Mouse (Mus musculus) CH12.LX (cell line): ENCODE measurements around the gene Tor3a.

Experiments used
- CTCF ChIP-seq, 2 experiments: IDR thresholded peaks in 1 of 2; conservative IDR thresholded peaks in 1 of 2; 2 replicates each; pipeline ENCODE4 v1.5.1; 2011 to 2012; ENCODE audit warnings: low read depth in 2 of 2, low read length in 2 of 2, improper control_type of control experiment in 1 of 2, inconsistent platforms in 1 of 2, mild to moderate bottlenecking in 1 of 2, moderate library complexity in 1 of 2
- EP300 ChIP-seq: IDR thresholded peaks from 2 replicates; pipeline ENCODE4 v1.6.1; 2011; ENCODE audit warnings: low read length, improper control_type of control experiment
- MAX ChIP-seq: IDR thresholded peaks from 2 replicates; pipeline ENCODE4 v1.6.1; 2011; ENCODE audit warnings: low read length, improper control_type of control experiment
- SMC3 ChIP-seq: IDR thresholded peaks from 2 replicates; pipeline ENCODE4 v1.6.1; 2011; ENCODE audit warnings: low read depth, low read length, improper control_type of control experiment

GRCm38 (mm10) chr1:156617811-156618210 is 56.3 kb downstream of the Tor3a start:
- TF ChIP-seq CTCF (conservative IDR thresholded peaks at IDR 0.05 in 1 of 2, IDR thresholded peaks at IDR 0.05 in 1 of 2; ENCODE audit: low read depth in 2 of 2, low read length in 2 of 2) = no peak
- TF ChIP-seq SMC3 = no peak
- no peak for TF ChIP-seq MAX
- TF ChIP-seq EP300 = no peak
